Mouse (Mus musculus) MEL (cell line): ENCODE data around the gene Neurod2. TPM values are rescaled to one million over a fixed set of nuclear protein-coding genes. Genes with fewer than 3 reads are reported as not detected.

Source experiments
- DNase-seq: peaks from one replicate; pipeline ENCODE4 v3.0.0; 2011; ENCODE audit warnings: low read depth, low spot score
- H3K27ac ChIP-seq: 2 replicates; pipeline ENCODE4 v1.5.1; 2012; ENCODE audit warnings: low read depth, mild to moderate bottlenecking, control low read depth, low read length, moderate library complexity; ENCODE audit not compliant: control insufficient read depth
- H3K27me3 ChIP-seq, 2 experiments: fragments of 150-350 bp in 1 of 2; sonication (generic) in 1 of 2; 2 replicates each; pipeline ENCODE4 v1.6.1; 2012; ENCODE audit warnings: low read length in 2 of 2, mild to moderate bottlenecking in 2 of 2, improper control_type of control experiment in 1 of 2, moderate library complexity in 1 of 2; ENCODE audit not compliant: insufficient read depth in 2 of 2, control insufficient read depth in 1 of 2
- H3K36me3 ChIP-seq, 2 experiments: 2 replicates each; pipeline ENCODE4 v1.6.1; 2012 to 2014; ENCODE audit warnings: low read length in 2 of 2, improper control_type of control experiment in 1 of 2, inconsistent platforms in 1 of 2, mild to moderate bottlenecking in 1 of 2; ENCODE audit not compliant: insufficient read depth in 2 of 2, control insufficient read depth in 1 of 2
- H3K4me1 ChIP-seq, 2 experiments: fragments of 150-350 bp in 1 of 2; sonication (generic) in 1 of 2; 2 replicates each; pipeline ENCODE4 v1.6.1; 2012; ENCODE audit warnings: low read length in 2 of 2, improper control_type of control experiment in 1 of 2, mild to moderate bottlenecking in 1 of 2; ENCODE audit not compliant: insufficient read depth in 2 of 2, control insufficient read depth in 1 of 2
- H3K4me3 ChIP-seq, 2 experiments: fragments of 150-350 bp in 1 of 2; sonication (generic) in 1 of 2; 2 replicates each; pipeline ENCODE4 v1.5.1; 2012; ENCODE audit warnings: low read depth in 2 of 2, low read length in 2 of 2, mild to moderate bottlenecking in 2 of 2, moderate library complexity in 2 of 2, control low read depth in 1 of 2, improper control_type of control experiment in 1 of 2; ENCODE audit not compliant: control insufficient read depth in 1 of 2, insufficient read depth in 1 of 2
- H3K79me2 ChIP-seq: 2 replicates; pipeline ENCODE4 v1.6.1; 2012; ENCODE audit warnings: mild to moderate bottlenecking, low read length, moderate library complexity; ENCODE audit not compliant: control insufficient read depth, poor library complexity, insufficient read depth
- H3K9ac ChIP-seq: 2 replicates; pipeline ENCODE4 v1.6.1; 2012; ENCODE audit warnings: low read depth, mild to moderate bottlenecking, control low read depth, low read length, moderate library complexity; ENCODE audit not compliant: control insufficient read depth, poor library complexity, severe bottlenecking
- H3K9me3 ChIP-seq: fragments of 150-350 bp; sonication (generic); replicated peaks from 2 replicates; pipeline ENCODE4 v1.6.1; 2012; ENCODE audit warnings: mild to moderate bottlenecking, low read length, improper control_type of control experiment, moderate library complexity; ENCODE audit not compliant: insufficient read depth
- BHLHE40 ChIP-seq: IDR thresholded peaks from 2 replicates; pipeline ENCODE4 v1.6.1; 2012; ENCODE audit warnings: low read depth, mild to moderate bottlenecking, inconsistent platforms, low read length, improper control_type of control experiment, borderline replicate concordance
- CHD2 ChIP-seq: IDR thresholded peaks from 2 replicates; pipeline ENCODE4 v1.6.1; 2011; ENCODE audit warnings: low read length, improper control_type of control experiment
- CTCF ChIP-seq, 3 experiments: IDR thresholded peaks in 2 of 3; conservative IDR thresholded peaks in 1 of 3; 2 replicates each; pipeline ENCODE4 v1.5.1; 2011 to 2012; ENCODE audit warnings: low read length in 3 of 3, low read depth in 2 of 3, mild to moderate bottlenecking in 2 of 3, improper control_type of control experiment in 1 of 3, inconsistent platforms in 1 of 3, mixed read lengths in 1 of 3, moderate library complexity in 1 of 3; ENCODE audit not compliant: control insufficient read depth in 1 of 3, insufficient read depth in 1 of 3, poor library complexity in 1 of 3, severe bottlenecking in 1 of 3
- ELF1 ChIP-seq: IDR thresholded peaks from 2 replicates; pipeline ENCODE4 v1.6.1; 2014; ENCODE audit warnings: low read depth, mild to moderate bottlenecking, inconsistent platforms, low read length, improper control_type of control experiment, moderate library complexity
- GABPA ChIP-seq: IDR thresholded peaks from 2 replicates; pipeline ENCODE4 v1.6.1; 2012; ENCODE audit warnings: low read depth, mild to moderate bottlenecking, inconsistent platforms, low read length, improper control_type of control experiment, moderate library complexity
- KAT2A ChIP-seq: conservative IDR thresholded peaks from 2 replicates; pipeline ENCODE4 v1.6.1; 2012; ENCODE audit warnings: low read depth, low read length, improper control_type of control experiment, inconsistent platforms
- MAZ ChIP-seq: IDR thresholded peaks from 2 replicates; pipeline ENCODE4 v1.6.1; 2012; ENCODE audit warnings: low read depth, mild to moderate bottlenecking, inconsistent platforms, low read length, improper control_type of control experiment
- MEF2A ChIP-seq: IDR thresholded peaks from 2 replicates; pipeline ENCODE4 v1.6.1; 2014; ENCODE audit warnings: low read depth, mild to moderate bottlenecking, inconsistent platforms, low read length, improper control_type of control experiment; ENCODE audit not compliant: poor library complexity, insufficient replicate concordance, severe bottlenecking; ENCODE audit errors: extremely low read depth
- MXI1 ChIP-seq: IDR thresholded peaks from 2 replicates; pipeline ENCODE4 v1.6.1; 2011; ENCODE audit warnings: mild to moderate bottlenecking, low read depth, low read length, improper control_type of control experiment
- NRF1 ChIP-seq: IDR thresholded peaks from 2 replicates; pipeline ENCODE4 v1.6.1; 2014; ENCODE audit warnings: low read depth, mild to moderate bottlenecking, inconsistent platforms, low read length, improper control_type of control experiment, moderate library complexity; ENCODE audit not compliant: poor library complexity, insufficient read depth, severe bottlenecking
- POLR2A ChIP-seq, 2 experiments: IDR thresholded peaks; 2 replicates each; pipeline ENCODE4 v1.6.1; 2011 to 2012; ENCODE audit warnings: low read length in 2 of 2, mild to moderate bottlenecking in 2 of 2, control low read depth in 1 of 2, improper control_type of control experiment in 1 of 2, low read depth in 1 of 2, moderate library complexity in 1 of 2; ENCODE audit not compliant: control insufficient read depth in 1 of 2, insufficient read depth in 1 of 2, poor library complexity in 1 of 2
- POLR2AphosphoS2 ChIP-seq: IDR thresholded peaks from 2 replicates; pipeline ENCODE4 v1.6.1; 2011; ENCODE audit warnings: low read length, improper control_type of control experiment
- RAD21 ChIP-seq: IDR thresholded peaks from 2 replicates; pipeline ENCODE4 v1.6.1; 2011; ENCODE audit warnings: mild to moderate bottlenecking, low read depth, low read length, improper control_type of control experiment
- SIN3A ChIP-seq: IDR thresholded peaks from 2 replicates; pipeline ENCODE4 v1.6.1; 2012; ENCODE audit warnings: low read length, improper control_type of control experiment, inconsistent platforms
- TCF12 ChIP-seq: IDR thresholded peaks from 2 replicates; pipeline ENCODE4 v1.6.1; 2014; ENCODE audit warnings: low read depth, mild to moderate bottlenecking, inconsistent platforms, low read length, improper control_type of control experiment, moderate library complexity
- USF1 ChIP-seq: IDR thresholded peaks from 2 replicates; pipeline ENCODE4 v1.6.1; 2014; ENCODE audit warnings: low read depth, mild to moderate bottlenecking, inconsistent platforms, low read length, improper control_type of control experiment, moderate library complexity
- USF2 ChIP-seq, 2 experiments: IDR thresholded peaks; 2 replicates each; pipeline ENCODE4 v1.6.1; 2011 to 2012; ENCODE audit warnings: improper control_type of control experiment in 2 of 2, low read length in 2 of 2, borderline replicate concordance in 1 of 2, inconsistent platforms in 1 of 2, low read depth in 1 of 2, mild to moderate bottlenecking in 1 of 2; ENCODE audit not compliant: insufficient read depth in 1 of 2
- ZC3H11A ChIP-seq: IDR thresholded peaks from 2 replicates; pipeline ENCODE4 v1.6.1; 2012; ENCODE audit warnings: low read depth, mild to moderate bottlenecking, inconsistent platforms, low read length, improper control_type of control experiment
- ZNF384 ChIP-seq: IDR thresholded peaks from 2 replicates; pipeline ENCODE4 v1.6.1; 2012; ENCODE audit warnings: low read depth, mild to moderate bottlenecking, inconsistent platforms, low read length, improper control_type of control experiment
- polyA plus RNA-seq, 2 experiments: library from polyadenylated mRNA; stranded (reverse) in 1 of 2; unstranded in 1 of 2; fragments of >175 nt in 1 of 2; fragments of >200 nt in 1 of 2; gene quantifications; 2 replicates each; pipeline versions ENCODE4 v1.2.1 to v1.2.4; 2012; ENCODE audit warnings: low replicate concordance in 2 of 2, low read depth in 1 of 2; ENCODE audit not compliant: insufficient read length in 2 of 2, insufficient read depth in 1 of 2, missing spikeins in 1 of 2
- total RNA-seq: library from RNA; depleted of rRNA; stranded (reverse); fragments of 300-350 nt; gene quantifications from 2 replicates; pipeline ENCODE4 v1.2.3, GENCODE M21; 2012

Gene Neurod2
- total and polyA plus RNA-seq, 3 experiments = not detected

- TF ChIP-seq MEF2A (no peak), CTCF (IDR thresholded peaks at IDR 0.05 in 2 of 3, conservative IDR thresholded peaks at IDR 0.05 in 1 of 3; ENCODE audit: control insufficient read depth in 1 of 3, insufficient read depth in 1 of 3, low read depth in 2 of 3, low read length in 3 of 3, poor library complexity in 1 of 3, severe bottlenecking in 1 of 3) (peak; percentile 63 to 95 (median 92)), CHD2 (no peak)
Measured at GRCm38 (mm10) chr11:98355732-98356299, 26.4 kb upstream of the Neurod2 start (continued).

DNA sequence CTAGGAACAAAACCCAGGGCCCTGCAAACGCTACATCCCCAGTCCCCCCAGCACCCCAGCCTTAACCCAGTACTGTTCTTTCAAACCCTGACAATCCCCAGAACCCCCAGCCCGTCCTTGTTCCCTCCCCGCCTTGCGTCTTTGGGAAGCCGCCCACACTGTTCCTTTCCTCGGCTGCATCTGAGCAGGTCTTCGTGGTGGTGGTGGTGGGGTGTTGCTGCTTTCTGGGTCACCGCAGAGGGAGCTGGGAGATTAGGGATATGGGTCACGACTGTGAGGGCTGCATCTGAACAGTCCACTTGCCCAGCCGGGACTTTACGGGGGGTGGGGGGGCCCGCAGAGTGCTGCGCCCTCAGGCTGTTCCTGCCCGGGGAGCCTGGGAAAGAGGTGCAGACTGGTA is 25.0 kb upstream of the Neurod2 start:
- H3K4me3 ChIP-seq = no peak overlapping the region
- TF ChIP-seq RAD21 (no peak), BHLHE40 (no peak), USF1 (no peak), GABPA (no peak), KAT2A (no peak), ZNF384 (no peak), ELF1 (no peak), POLR2AphosphoS2 (no peak), MAZ (no peak), SIN3A (no peak), POLR2A (IDR thresholded peaks at IDR 0.05; ENCODE audit: control insufficient read depth in 1 of 2, insufficient read depth in 1 of 2, low read depth in 1 of 2, low read length in 2 of 2, poor library complexity in 1 of 2) (no peak), MEF2A (no peak), USF2 (IDR thresholded peaks at IDR 0.05; ENCODE audit: borderline replicate concordance in 1 of 2, insufficient read depth in 1 of 2, low read depth in 1 of 2, low read length in 2 of 2) (no peak), CHD2 (no peak), NRF1 (no peak), ZC3H11A (no peak), TCF12 (no peak), MXI1 (no peak)
- no peaks in the 10 kb centered on the region for H3K9me3 ChIP-seq
- H3K27ac ChIP-seq = no peak overlapping the region
- DNase-seq = no peak
- peaks cover 0 to 17% of the 10 kb centered on the region in 2 experiments; a peak in 2 of 4 replicates for H3K36me3 ChIP-seq
- no peak overlapping the region for H3K9ac ChIP-seq
- H3K79me2 ChIP-seq = peaks cover 10% of the 10 kb centered on the region
- H3K4me1 ChIP-seq = peaks cover 10 to 32% of the 10 kb centered on the region in 2 experiments
- no peaks in the 10 kb centered on the region for H3K27me3 ChIP-seq
